Mouse (Mus musculus): ENCODE results near the gene Prr15. TPM values are rescaled to one million over a fixed set of nuclear protein-coding genes. Genes with fewer than 3 reads are reported as not detected.

Prr15 gene
- total RNA-seq (2014; rRNA removed) (0.09 and 0.27 TPM in 2 replicates), polyA plus RNA-seq (2012; rRNA removed) (0.05 and 0.18 TPM in 2 replicates)

GRCm38 (mm10) chr6:54325246-54325885 lies at the start of gene Prr15:
TSS of gene Prr15 (plus strand) at chr6:54325835.
- WGBS, result 66% methylated on average over 3 of the region's 3 CpGs
- H3K4me3 ChIP-seq (ENCODE audit: insufficient read depth, low read depth, low read length), result peak within 1 kb of the TSS; percentile 72
- H3K79me2 ChIP-seq (ENCODE audit: control insufficient read depth, insufficient read depth, low read length), result no peaks in the 10 kb centered on the region
- no peaks in the 10 kb centered on the region for H3K36me3 ChIP-seq (ENCODE audit: control insufficient read depth, insufficient read depth, low read length)
- H3K27me3 ChIP-seq (ENCODE audit: control insufficient read depth, insufficient read depth, low read length), result no peaks in the 10 kb centered on the region
- H3K4me1 ChIP-seq (ENCODE audit: control insufficient read depth, insufficient read depth, low read length), result peaks cover 15% of the 10 kb centered on the region
- TF ChIP-seq CTCF (IDR thresholded peaks at IDR 0.05; ENCODE audit: low read depth, low read length) (no peak), POLR2A (IDR thresholded peaks at IDR 0.05; ENCODE audit: extremely low read depth, insufficient read depth, low read length) (no peak)
- no peak within 1 kb of the TSS for H3K9ac ChIP-seq (ENCODE audit: low read depth, low read length)
- no peak within 1 kb of the TSS for H3K27ac ChIP-seq (replicated peaks; ENCODE audit: insufficient read depth, low read depth, low read length)
- no peak for DNase-seq (ENCODE audit: extremely low read depth, low read depth, low spot score)

- Histone ChIP-seq H3K9ac (ENCODE audit: low read depth, low read length) (no peak overlapping the region), H3K79me2 (ENCODE audit: control insufficient read depth, insufficient read depth, low read length) (no peaks in the 10 kb centered on the region), H3K36me3 (ENCODE audit: control insufficient read depth, insufficient read depth, low read length) (no peaks in the 10 kb centered on the region), H3K4me1 (ENCODE audit: control insufficient read depth, insufficient read depth, low read length) (no peaks in the 10 kb centered on the region), H3K27me3 (ENCODE audit: control insufficient read depth, insufficient read depth, low read length) (no peaks in the 10 kb centered on the region), H3K4me3 (ENCODE audit: insufficient read depth, low read depth, low read length) (no peak overlapping the region), H3K27ac (replicated peaks; ENCODE audit: insufficient read depth, low read depth, low read length) (no peak overlapping the region)
- no peak for DNase-seq (ENCODE audit: extremely low read depth, low read depth, low spot score)
- TF ChIP-seq CTCF (IDR thresholded peaks at IDR 0.05; ENCODE audit: low read depth, low read length) (no peak), POLR2A (IDR thresholded peaks at IDR 0.05; ENCODE audit: extremely low read depth, insufficient read depth, low read length) (no peak)
- 86% methylated on average over 4 of the region's 4 CpGs for WGBS
Measured at GRCm38 (mm10) chr6:54277234-54277633, 48.4 kb upstream of the Prr15 start.

GRCm38 (mm10) chr6:54277828-54278227 lies 47.8 kb upstream of the Prr15 start:
- DNase-seq (ENCODE audit: extremely low read depth, low read depth, low spot score), result no peak
- Histone ChIP-seq H3K27me3 (ENCODE audit: control insufficient read depth, insufficient read depth, low read length) (no peaks in the 10 kb centered on the region), H3K4me1 (ENCODE audit: control insufficient read depth, insufficient read depth, low read length) (no peaks in the 10 kb centered on the region), H3K36me3 (ENCODE audit: control insufficient read depth, insufficient read depth, low read length) (no peaks in the 10 kb centered on the region), H3K4me3 (ENCODE audit: insufficient read depth, low read depth, low read length) (no peak overlapping the region), H3K27ac (replicated peaks; ENCODE audit: insufficient read depth, low read depth, low read length) (no peak overlapping the region), H3K79me2 (ENCODE audit: control insufficient read depth, insufficient read depth, low read length) (no peaks in the 10 kb centered on the region), H3K9ac (ENCODE audit: low read depth, low read length) (no peak overlapping the region)
- TF ChIP-seq CTCF (IDR thresholded peaks at IDR 0.05; ENCODE audit: low read depth, low read length) (no peak), POLR2A (IDR thresholded peaks at IDR 0.05; ENCODE audit: extremely low read depth, insufficient read depth, low read length) (no peak)
- 93% methylated on average over 5 of the region's 5 CpGs for WGBS

GRCm38 (mm10) chr6:54278613-54279012 lies 47.0 kb upstream of the Prr15 start:
- Histone ChIP-seq H3K4me1 (ENCODE audit: control insufficient read depth, insufficient read depth, low read length) (no peaks in the 10 kb centered on the region), H3K27me3 (ENCODE audit: control insufficient read depth, insufficient read depth, low read length) (no peaks in the 10 kb centered on the region), H3K4me3 (ENCODE audit: insufficient read depth, low read depth, low read length) (no peak overlapping the region), H3K79me2 (ENCODE audit: control insufficient read depth, insufficient read depth, low read length) (no peaks in the 10 kb centered on the region), H3K27ac (replicated peaks; ENCODE audit: insufficient read depth, low read depth, low read length) (no peak overlapping the region), H3K36me3 (ENCODE audit: control insufficient read depth, insufficient read depth, low read length) (no peaks in the 10 kb centered on the region), H3K9ac (ENCODE audit: low read depth, low read length) (no peak overlapping the region)
- no peak for DNase-seq (ENCODE audit: extremely low read depth, low read depth, low spot score)
- 90% methylated on average over 2 of the region's 2 CpGs for WGBS
- no peak for TF ChIP-seq CTCF (IDR thresholded peaks at IDR 0.05; ENCODE audit: low read depth, low read length)
- no peak for TF ChIP-seq POLR2A (IDR thresholded peaks at IDR 0.05; ENCODE audit: extremely low read depth, insufficient read depth, low read length)

- no peaks in the 10 kb centered on the region for H3K4me1 ChIP-seq (ENCODE audit: control insufficient read depth, insufficient read depth, low read length)
- 42% methylated on average over 11 of the region's 11 CpGs for WGBS
- H3K9ac ChIP-seq (ENCODE audit: low read depth, low read length), result no peak overlapping the region
- H3K4me3 ChIP-seq (ENCODE audit: insufficient read depth, low read depth, low read length), result no peak overlapping the region
- H3K27ac ChIP-seq (replicated peaks; ENCODE audit: insufficient read depth, low read depth, low read length), result no peak overlapping the region
- TF ChIP-seq POLR2A (IDR thresholded peaks at IDR 0.05; ENCODE audit: extremely low read depth, insufficient read depth, low read length) (no peak), CTCF (IDR thresholded peaks at IDR 0.05; ENCODE audit: low read depth, low read length) (no peak)
- H3K36me3 ChIP-seq (ENCODE audit: control insufficient read depth, insufficient read depth, low read length), result no peaks in the 10 kb centered on the region
- DNase-seq (ENCODE audit: extremely low read depth, low read depth, low spot score), result no peak
- no peaks in the 10 kb centered on the region for H3K27me3 ChIP-seq (ENCODE audit: control insufficient read depth, insufficient read depth, low read length)
- no peaks in the 10 kb centered on the region for H3K79me2 ChIP-seq (ENCODE audit: control insufficient read depth, insufficient read depth, low read length)
Measured at GRCm38 (mm10) chr6:54279391-54279790, 46.2 kb upstream of the Prr15 start.

GRCm38 (mm10) chr6:54280248-54280647 lies 45.4 kb upstream of the Prr15 start:
- DNase-seq (ENCODE audit: extremely low read depth, low read depth, low spot score), result no peak
- no peak for TF ChIP-seq POLR2A (IDR thresholded peaks at IDR 0.05; ENCODE audit: extremely low read depth, insufficient read depth, low read length)
- TF ChIP-seq CTCF (IDR thresholded peaks at IDR 0.05; ENCODE audit: low read depth, low read length), result no peak
- Histone ChIP-seq H3K27me3 (ENCODE audit: control insufficient read depth, insufficient read depth, low read length) (no peaks in the 10 kb centered on the region), H3K4me3 (ENCODE audit: insufficient read depth, low read depth, low read length) (no peak overlapping the region), H3K27ac (replicated peaks; ENCODE audit: insufficient read depth, low read depth, low read length) (no peak overlapping the region), H3K36me3 (ENCODE audit: control insufficient read depth, insufficient read depth, low read length) (no peaks in the 10 kb centered on the region), H3K79me2 (ENCODE audit: control insufficient read depth, insufficient read depth, low read length) (no peaks in the 10 kb centered on the region), H3K9ac (ENCODE audit: low read depth, low read length) (no peak overlapping the region), H3K4me1 (ENCODE audit: control insufficient read depth, insufficient read depth, low read length) (no peaks in the 10 kb centered on the region)
- WGBS, result 56% methylated on average over 6 of the region's 6 CpGs
